Mouse (Mus musculus): ENCODE results near the gene Pip5k1c. TPM values are rescaled to one million over a fixed set of nuclear protein-coding genes. Genes with fewer than 3 reads are reported as not detected.

Pip5k1c gene
- polyA plus RNA-seq, 1 experiment from 2014 or later = 74.9 TPM

DNA sequence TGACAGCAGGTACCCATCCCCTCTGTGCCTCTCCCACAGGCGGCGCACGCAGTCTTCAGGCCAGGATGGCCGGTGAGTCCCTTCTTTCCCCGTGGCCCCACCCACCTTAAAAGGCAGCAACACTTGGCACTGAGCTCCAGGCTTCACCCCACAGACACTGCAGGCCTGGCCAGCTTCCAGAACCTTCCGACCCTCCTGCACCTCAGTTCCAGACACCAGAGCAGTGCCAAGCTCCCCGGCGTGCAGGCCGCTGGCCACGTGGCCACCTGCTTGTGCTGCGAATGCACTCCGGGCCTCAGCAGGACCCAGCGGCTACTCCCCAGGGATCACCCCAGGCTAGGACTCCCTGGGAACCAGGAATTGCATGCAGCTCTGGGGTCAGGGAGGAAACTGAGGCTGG is 20.8 kb downstream of the Pip5k1c start:
- Histone ChIP-seq H3K9me3 (ENCODE audit: control insufficient read depth, low read length) (no peaks in the 10 kb centered on the region), H3K9ac (ENCODE audit: low read length) (no peak overlapping the region), H3K27ac (ENCODE audit: low read depth, low read length) (no peak overlapping the region), H3K4me3 (ENCODE audit: low read depth, low read length) (no peak overlapping the region), H3K4me2 (ENCODE audit: low read depth, low read length, severe bottlenecking) (no peak overlapping the region), H3K36me3 (ENCODE audit: control insufficient read depth, insufficient read depth, low read length) (peaks cover 12% of the 10 kb centered on the region; the same call in 1 of the 2 replicates), H3K27me3 (ENCODE audit: control insufficient read depth, insufficient read depth, low read length) (no peaks in the 10 kb centered on the region), H3K4me1 (replicated peaks; ENCODE audit: control insufficient read depth, insufficient read depth, low read length) (peaks cover 5% of the 10 kb centered on the region; the same call in 1 of the 2 replicates)
- DNase-seq (ENCODE audit: low spot score) (no peak), ATAC-seq (replicated peaks; ENCODE audit: low FRiP score) (no peak)
- WGBS = 95% methylated on average over 13 of the region's 13 CpGs

DNA sequence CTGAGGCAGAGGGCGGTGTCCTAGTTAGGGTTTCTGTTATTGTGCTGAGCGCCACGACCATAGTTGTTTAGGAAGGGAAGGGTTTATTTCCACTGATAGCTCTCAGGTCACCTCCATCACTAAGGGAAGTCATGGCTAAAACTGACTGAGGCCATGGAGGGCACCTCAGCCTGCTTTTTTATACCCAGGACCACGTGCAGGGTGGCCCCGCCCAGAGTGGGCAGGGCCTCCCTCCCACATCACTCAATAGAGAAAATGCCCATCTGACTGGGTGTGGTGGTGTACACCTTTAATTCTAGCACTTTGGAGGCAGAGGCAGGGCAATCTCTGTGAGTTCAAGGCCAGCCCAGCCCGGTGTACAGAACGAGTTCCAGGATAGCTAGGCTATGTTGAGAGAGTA is 21.4 kb downstream of the Pip5k1c start:
- Histone ChIP-seq H3K4me3 (ENCODE audit: low read depth, low read length) (no peak overlapping the region), H3K9me3 (ENCODE audit: control insufficient read depth, low read length) (no peaks in the 10 kb centered on the region), H3K36me3 (ENCODE audit: control insufficient read depth, insufficient read depth, low read length) (peaks cover 8% of the 10 kb centered on the region; the same call in 1 of the 2 replicates), H3K27me3 (ENCODE audit: control insufficient read depth, insufficient read depth, low read length) (no peaks in the 10 kb centered on the region), H3K9ac (ENCODE audit: low read length) (no peak overlapping the region), H3K4me2 (ENCODE audit: low read depth, low read length, severe bottlenecking) (no peak overlapping the region), H3K27ac (ENCODE audit: low read depth, low read length) (no peak overlapping the region), H3K4me1 (replicated peaks; ENCODE audit: control insufficient read depth, insufficient read depth, low read length) (peaks cover 5% of the 10 kb centered on the region; the same call in 1 of the 2 replicates)
- ATAC-seq (replicated peaks; ENCODE audit: low FRiP score) (no peak), DNase-seq (ENCODE audit: low spot score) (no peak)
- WGBS = 76% methylated on average over 7 of the region's 7 CpGs

DNA sequence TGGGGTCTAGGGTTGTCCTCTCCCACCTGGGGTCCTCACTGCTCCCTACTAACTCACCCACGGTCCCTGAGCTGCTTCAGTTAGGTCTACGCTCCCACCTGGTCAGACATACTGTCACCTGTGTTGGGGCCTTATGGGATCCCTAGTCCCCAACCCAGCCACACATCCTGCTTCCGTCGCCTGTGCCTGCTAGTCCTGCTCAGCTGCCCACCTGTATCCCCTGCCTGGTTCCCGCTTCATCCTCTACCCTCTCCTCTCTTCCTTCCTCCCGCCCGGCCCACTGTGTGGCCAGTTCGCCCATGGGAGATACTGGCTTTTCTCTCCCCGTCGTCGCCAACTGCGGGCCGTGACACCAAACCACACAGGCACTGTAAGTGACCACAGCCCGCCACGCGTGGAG is 22.8 kb downstream of the Pip5k1c start:
- no peak for ATAC-seq (replicated peaks; ENCODE audit: low FRiP score)
- WGBS = 94% methylated on average over 16 of the region's 16 CpGs
- Histone ChIP-seq H3K4me2 (ENCODE audit: low read depth, low read length, severe bottlenecking) (no peak overlapping the region), H3K9me3 (ENCODE audit: control insufficient read depth, low read length) (no peaks in the 10 kb centered on the region), H3K27me3 (ENCODE audit: control insufficient read depth, insufficient read depth, low read length) (no peaks in the 10 kb centered on the region), H3K36me3 (ENCODE audit: control insufficient read depth, insufficient read depth, low read length) (peaks cover 8% of the 10 kb centered on the region; the same call in 1 of the 2 replicates), H3K4me1 (replicated peaks; ENCODE audit: control insufficient read depth, insufficient read depth, low read length) (peaks cover 12% of the 10 kb centered on the region; the same call in 1 of the 2 replicates), H3K9ac (ENCODE audit: low read length) (no peak overlapping the region), H3K4me3 (ENCODE audit: low read depth, low read length) (no peak overlapping the region), H3K27ac (ENCODE audit: low read depth, low read length) (no peak overlapping the region)
- no peak for DNase-seq (ENCODE audit: low spot score)

DNA sequence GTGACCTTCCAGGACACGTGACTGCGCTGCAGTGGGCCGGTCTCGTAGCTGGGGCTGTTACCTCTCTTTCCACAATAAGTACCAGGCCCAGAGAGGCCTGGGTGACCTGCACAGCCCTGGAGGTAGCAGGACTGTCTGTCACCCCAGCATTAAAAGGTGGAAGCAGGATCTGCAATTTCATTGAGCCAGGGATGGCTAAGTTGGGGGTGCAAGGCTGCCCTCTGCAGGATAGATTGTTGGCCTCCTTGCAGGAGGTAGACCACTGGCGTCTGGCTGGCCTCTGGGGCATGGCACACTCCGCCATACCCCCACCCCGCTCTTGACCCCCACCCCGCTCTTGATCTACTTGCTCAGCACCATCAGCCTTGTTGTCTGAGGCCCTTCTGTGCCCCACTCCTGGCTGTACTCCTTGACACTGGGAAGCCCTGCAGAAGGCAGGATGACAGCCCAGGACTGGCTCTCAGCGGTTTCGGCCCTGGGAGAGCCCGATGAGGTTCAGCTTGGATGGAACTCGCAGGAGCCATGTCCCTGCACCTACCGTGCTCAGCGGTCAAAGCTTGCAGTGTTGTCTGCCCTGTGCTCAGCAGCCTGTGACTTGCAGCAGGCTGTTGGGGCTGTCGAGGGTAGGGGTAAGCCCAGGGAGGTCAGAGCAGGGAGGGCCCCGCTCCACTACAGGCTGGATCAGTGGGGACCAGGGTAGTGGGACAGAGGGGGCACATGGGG is 23.7 kb downstream of the Pip5k1c start:
- peak overlapping the region; percentile 26; the same call in 1 of the 2 replicates for H3K4me2 ChIP-seq (ENCODE audit: low read depth, low read length, severe bottlenecking)
- ATAC-seq (replicated peaks; ENCODE audit: low FRiP score) (no peak), DNase-seq (ENCODE audit: low spot score) (no peak)
- H3K9ac ChIP-seq (ENCODE audit: low read length) = peak overlapping the region; percentile 39
- H3K27me3 ChIP-seq (ENCODE audit: control insufficient read depth, insufficient read depth, low read length) = no peaks in the 10 kb centered on the region
- H3K4me1 ChIP-seq (replicated peaks; ENCODE audit: control insufficient read depth, insufficient read depth, low read length) = peaks cover 12% of the 10 kb centered on the region; the same call in 1 of the 2 replicates
- H3K27ac ChIP-seq (ENCODE audit: low read depth, low read length) = no peak overlapping the region
- no peak overlapping the region for H3K4me3 ChIP-seq (ENCODE audit: low read depth, low read length)
- no peaks in the 10 kb centered on the region for H3K9me3 ChIP-seq (ENCODE audit: control insufficient read depth, low read length)
- 40% methylated on average over 16 of the region's 16 CpGs for WGBS
- peaks cover 8% of the 10 kb centered on the region; the same call in 1 of the 2 replicates for H3K36me3 ChIP-seq (ENCODE audit: control insufficient read depth, insufficient read depth, low read length)

DNA sequence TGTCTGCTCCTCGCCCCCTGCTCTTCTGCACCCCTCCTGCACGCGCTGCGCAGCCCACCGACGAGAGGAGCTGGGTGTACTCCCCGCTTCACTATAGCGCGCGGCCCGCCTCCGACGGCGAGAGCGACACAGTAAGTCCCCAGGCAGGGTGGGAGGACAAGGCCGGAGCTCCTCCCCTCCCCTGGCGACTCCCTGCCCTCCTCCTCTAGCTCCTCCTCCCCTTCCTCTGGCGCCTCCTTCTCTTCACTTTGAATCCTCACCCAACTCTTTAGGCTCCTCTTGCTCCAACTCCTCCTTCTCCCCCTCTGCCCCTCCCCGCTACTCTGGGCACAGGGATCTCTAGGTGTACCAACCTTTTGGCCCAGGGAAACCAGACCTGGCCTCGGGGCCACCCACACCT is 24.5 kb downstream of the Pip5k1c start:
- WGBS = 12% methylated on average over 20 of the region's 20 CpGs
- peaks cover 19% of the 10 kb centered on the region for H3K4me1 ChIP-seq (replicated peaks; ENCODE audit: control insufficient read depth, insufficient read depth, low read length)
- peaks cover 8% of the 10 kb centered on the region; the same call in 1 of the 2 replicates for H3K36me3 ChIP-seq (ENCODE audit: control insufficient read depth, insufficient read depth, low read length)
- ATAC-seq (replicated peaks; ENCODE audit: low FRiP score) = no peak
- no peak overlapping the region for H3K4me3 ChIP-seq (ENCODE audit: low read depth, low read length)
- no peak overlapping the region for H3K27ac ChIP-seq (ENCODE audit: low read depth, low read length)
- H3K4me2 ChIP-seq (ENCODE audit: low read depth, low read length, severe bottlenecking) = peak overlapping the region; percentile 26; the same call in 1 of the 2 replicates
- peak overlapping the region; percentile 39 for H3K9ac ChIP-seq (ENCODE audit: low read length)
- H3K27me3 ChIP-seq (ENCODE audit: control insufficient read depth, insufficient read depth, low read length) = no peaks in the 10 kb centered on the region
- DNase-seq (ENCODE audit: low spot score) = no peak
- H3K9me3 ChIP-seq (ENCODE audit: control insufficient read depth, low read length) = no peaks in the 10 kb centered on the region

DNA sequence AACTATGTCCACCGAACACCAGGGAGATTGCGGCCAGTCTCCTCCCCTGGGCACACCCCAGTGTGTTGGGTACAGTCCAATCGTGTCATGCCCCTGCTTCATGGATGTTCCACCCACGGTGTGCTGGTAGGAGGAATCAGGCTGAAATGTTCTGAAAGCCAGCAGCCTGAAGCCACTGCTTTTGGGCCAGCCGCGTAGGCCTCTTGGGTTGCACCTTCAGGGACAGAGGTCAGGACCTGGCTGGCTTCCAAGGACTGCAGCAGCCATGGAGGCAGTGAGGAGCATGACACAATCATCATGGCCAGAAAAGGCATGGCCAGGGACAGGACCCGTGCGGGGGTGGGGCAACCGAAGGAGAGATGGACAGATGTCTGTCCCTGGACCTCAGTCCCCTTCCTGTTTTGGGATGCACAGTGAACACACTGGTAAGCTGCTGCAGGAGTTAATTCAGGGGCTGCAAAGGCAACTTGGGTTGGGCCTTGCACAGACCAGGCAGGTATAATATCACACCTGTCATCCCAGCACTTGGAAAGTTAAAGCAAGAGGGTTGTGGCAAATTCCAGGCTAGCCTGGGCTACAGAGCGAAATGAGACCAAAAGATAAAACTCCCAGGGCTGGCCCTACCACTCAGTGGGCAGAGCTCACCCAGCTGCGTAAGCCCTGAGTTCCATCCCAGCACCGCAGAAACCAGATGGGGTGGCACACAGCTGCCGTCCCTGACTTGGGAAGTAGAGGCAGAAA is 26.0 kb downstream of the Pip5k1c start:
- H3K27me3 ChIP-seq (ENCODE audit: control insufficient read depth, insufficient read depth, low read length) = no peaks in the 10 kb centered on the region
- H3K9ac ChIP-seq (ENCODE audit: low read length) = no peak overlapping the region
- peaks cover 20% of the 10 kb centered on the region for H3K4me1 ChIP-seq (replicated peaks; ENCODE audit: control insufficient read depth, insufficient read depth, low read length)
- no peaks in the 10 kb centered on the region for H3K9me3 ChIP-seq (ENCODE audit: control insufficient read depth, low read length)
- no peak overlapping the region for H3K27ac ChIP-seq (ENCODE audit: low read depth, low read length)
- DNase-seq (ENCODE audit: low spot score) (no peak), ATAC-seq (replicated peaks; ENCODE audit: low FRiP score) (no peak)
- no peak overlapping the region; the same call in 1 of the 2 replicates for H3K4me2 ChIP-seq (ENCODE audit: low read depth, low read length, severe bottlenecking)
- 94% methylated on average over 13 of the region's 13 CpGs for WGBS
- H3K36me3 ChIP-seq (ENCODE audit: control insufficient read depth, insufficient read depth, low read length) = peaks cover 7% of the 10 kb centered on the region; the same call in 1 of the 2 replicates
- H3K4me3 ChIP-seq (ENCODE audit: low read depth, low read length) = no peak overlapping the region

DNA sequence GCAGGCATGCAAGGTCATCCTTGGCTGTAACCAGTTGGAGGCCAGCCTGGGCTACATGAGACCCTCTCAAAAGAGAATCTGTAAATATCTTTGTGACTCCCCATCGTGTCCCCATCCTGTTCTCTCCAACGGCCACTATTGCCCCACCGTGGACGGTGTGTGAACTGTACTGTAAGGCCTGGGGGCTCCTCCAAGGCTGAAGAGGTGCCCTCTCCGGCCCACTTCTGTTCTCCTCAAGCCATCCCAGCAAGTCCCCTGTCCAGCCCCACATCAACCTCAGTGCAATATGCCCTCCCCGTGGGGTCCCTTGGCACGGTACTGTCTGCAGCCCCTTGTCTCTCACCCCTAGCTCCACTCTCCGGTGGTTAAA is 26.6 kb downstream of the Pip5k1c start:
- Histone ChIP-seq H3K27ac (ENCODE audit: low read depth, low read length) (no peak overlapping the region), H3K4me1 (replicated peaks; ENCODE audit: control insufficient read depth, insufficient read depth, low read length) (peaks cover 20% of the 10 kb centered on the region), H3K9me3 (ENCODE audit: control insufficient read depth, low read length) (no peaks in the 10 kb centered on the region), H3K36me3 (ENCODE audit: control insufficient read depth, insufficient read depth, low read length) (peaks cover 10% of the 10 kb centered on the region; the same call in 1 of the 2 replicates), H3K27me3 (ENCODE audit: control insufficient read depth, insufficient read depth, low read length) (no peaks in the 10 kb centered on the region), H3K4me3 (ENCODE audit: low read depth, low read length) (peak overlapping the region; percentile 93), H3K9ac (ENCODE audit: low read length) (peak overlapping the region; percentile 59), H3K4me2 (ENCODE audit: low read depth, low read length, severe bottlenecking) (peak overlapping the region; percentile 79)
- 49% methylated on average over 8 of the region's 8 CpGs for WGBS
- DNase-seq (ENCODE audit: low spot score) (no peak), ATAC-seq (replicated peaks; ENCODE audit: low FRiP score) (no peak)

DNA sequence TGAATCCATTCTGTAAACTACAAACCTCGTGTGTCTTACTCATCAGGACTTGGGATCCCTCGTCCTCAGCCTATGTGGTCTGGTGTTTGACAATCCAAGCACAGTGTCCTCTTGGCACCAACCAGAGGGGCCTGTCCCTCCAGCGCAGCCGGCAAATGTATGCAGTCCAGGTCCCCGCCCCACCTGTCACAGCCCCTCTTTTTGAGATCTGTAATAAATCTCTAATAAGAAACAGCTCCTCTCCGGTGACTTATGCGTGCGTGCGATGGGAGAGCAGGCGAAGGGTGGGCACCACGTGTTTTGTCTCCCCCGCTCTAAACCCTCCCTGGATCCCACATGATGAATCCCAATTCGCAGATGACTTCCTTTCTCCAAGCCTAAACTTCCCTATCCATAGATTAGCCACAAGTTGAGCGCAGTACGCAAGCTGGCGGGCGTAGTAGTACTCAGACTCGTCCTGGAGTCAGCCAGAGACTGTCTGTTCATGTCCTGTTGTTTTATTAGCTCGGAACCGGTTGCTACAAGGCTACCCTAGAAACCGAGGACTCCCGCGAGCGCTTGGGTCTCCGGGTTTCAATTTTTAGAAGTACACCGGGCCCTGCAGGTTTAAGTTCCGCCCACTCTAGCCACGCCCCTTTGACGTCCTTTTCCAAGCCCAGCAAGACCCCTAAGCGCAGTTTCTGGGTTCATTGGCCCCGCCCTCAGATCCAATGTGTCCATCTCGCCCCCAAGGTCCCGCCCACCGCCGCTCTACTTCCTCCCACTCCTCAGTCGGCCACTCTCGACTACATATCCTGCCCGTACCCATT is 27.2 kb downstream of the Pip5k1c start:
- peak; percentile 98 for DNase-seq (ENCODE audit: low spot score)
- 2% methylated on average over 38 of the region's 38 CpGs for WGBS
- H3K9ac ChIP-seq (ENCODE audit: low read length) = peak overlapping the region; percentile 59
- peak overlapping the region; percentile 72 for H3K27ac ChIP-seq (ENCODE audit: low read depth, low read length)
- peak; percentile 3 for ATAC-seq (replicated peaks; ENCODE audit: low FRiP score)
- H3K27me3 ChIP-seq (ENCODE audit: control insufficient read depth, insufficient read depth, low read length) = no peaks in the 10 kb centered on the region
- H3K9me3 ChIP-seq (ENCODE audit: control insufficient read depth, low read length) = no peaks in the 10 kb centered on the region
- peaks cover 20% of the 10 kb centered on the region for H3K4me1 ChIP-seq (replicated peaks; ENCODE audit: control insufficient read depth, insufficient read depth, low read length)
- H3K4me2 ChIP-seq (ENCODE audit: low read depth, low read length, severe bottlenecking) = peak overlapping the region; percentile 79
- peaks cover 15% of the 10 kb centered on the region; the same call in 1 of the 2 replicates for H3K36me3 ChIP-seq (ENCODE audit: control insufficient read depth, insufficient read depth, low read length)
- peak overlapping the region; percentile 93 for H3K4me3 ChIP-seq (ENCODE audit: low read depth, low read length)

Measured in forebrain, embryonic 11.5 days (tissue).